Mouse (Mus musculus) liver, embryonic 11.5 days (tissue): ENCODE data around the gene Nmb. TPM values are rescaled to one million over a fixed set of nuclear protein-coding genes. Genes with fewer than 3 reads are reported as not detected.
A peak's percentile ranks its signal among the peaks of the same experiment; 100 is the strongest.

Source experiments
- ATAC-seq: fragments of 200-750 bp; cut with Nextera tagmentation; replicated peaks from 2 replicates; pipeline ENCODE4 v1.8.0; 2017; ENCODE audit warnings: moderate number of reproducible peaks, mild to moderate bottlenecking, moderate TSS enrichment, moderate library complexity; ENCODE audit not compliant: low FRiP score
- DNase-seq: peaks from one replicate; pipeline ENCODE4 v3.0.0-alpha.2; 2017; ENCODE audit warnings: low spot score
- H3K27ac ChIP-seq: fragments of 300-500 bp; sonication (generic); 2 replicates; pipeline ENCODE4 v1.5.1; 2014; ENCODE audit warnings: mild to moderate bottlenecking, low read depth, low read length, control low read depth
- H3K27me3 ChIP-seq: fragments of 300-500 bp; sonication (generic); replicated peaks from 2 replicates; pipeline ENCODE4 v1.6.1; 2014; ENCODE audit warnings: low read length, mixed read lengths; ENCODE audit not compliant: control insufficient read depth, insufficient read depth
- H3K36me3 ChIP-seq: fragments of 300-500 bp; sonication (generic); 2 replicates; pipeline ENCODE4 v1.6.1; 2014; ENCODE audit warnings: mild to moderate bottlenecking, low read length, moderate library complexity, mixed read lengths; ENCODE audit not compliant: control insufficient read depth, insufficient read depth
- H3K4me1 ChIP-seq: fragments of 300-500 bp; sonication (generic); replicated peaks from 2 replicates; pipeline ENCODE4 v1.6.1; 2014; ENCODE audit warnings: low read length, mixed read lengths; ENCODE audit not compliant: control insufficient read depth, insufficient read depth
- H3K4me2 ChIP-seq: fragments of 300-500 bp; sonication (generic); 2 replicates; pipeline ENCODE4 v1.6.1; 2014; ENCODE audit warnings: mild to moderate bottlenecking, control low read depth, moderate library complexity
- H3K4me3 ChIP-seq: fragments of 300-500 bp; sonication (generic); 2 replicates; pipeline ENCODE4 v1.5.1; 2014; ENCODE audit warnings: low read depth, low read length, control low read depth
- H3K9ac ChIP-seq: fragments of 300-500 bp; sonication (generic); 2 replicates; pipeline ENCODE4 v1.6.1; 2014; ENCODE audit warnings: low read depth, low read length, control low read depth
- H3K9me3 ChIP-seq: fragments of 300-500 bp; sonication (generic); 2 replicates; pipeline ENCODE4 v1.6.1; 2016; ENCODE audit warnings: low read length, inconsistent platforms, mixed read lengths; ENCODE audit not compliant: control insufficient read depth
- WGBS: fragments of 180-500 bp; shearing (Covaris S2); extraction: QIAGEN DNeasy Blood & Tissue Kit; methylation state at CpG from one replicate; pipeline ENCODE4 v1.1.7; 2014; 5-methylcytosine and 5-hydroxymethylcytosine counted together
- polyA plus RNA-seq: library from polyadenylated mRNA; unstranded; fragments of >200 nt; fragmentation: Nextera tagmentation; extraction: Ambion mirVana; gene quantifications from 2 replicates; pipeline ENCODE4 v1.2.1, GENCODE M21; 2014

Nmb gene
- polyA plus RNA-seq, 1 experiment from 2014 or later: 3.4 TPM

- peak overlapping the region; percentile 91 for H3K4me2 ChIP-seq
- H3K4me3 ChIP-seq: no peak overlapping the region
- 81% methylated on average over 11 of the region's 11 CpGs for WGBS
Measured at GRCm38 (mm10) chr7:80903625-80904422, 1.1 kb downstream of the Nmb start.

DNA sequence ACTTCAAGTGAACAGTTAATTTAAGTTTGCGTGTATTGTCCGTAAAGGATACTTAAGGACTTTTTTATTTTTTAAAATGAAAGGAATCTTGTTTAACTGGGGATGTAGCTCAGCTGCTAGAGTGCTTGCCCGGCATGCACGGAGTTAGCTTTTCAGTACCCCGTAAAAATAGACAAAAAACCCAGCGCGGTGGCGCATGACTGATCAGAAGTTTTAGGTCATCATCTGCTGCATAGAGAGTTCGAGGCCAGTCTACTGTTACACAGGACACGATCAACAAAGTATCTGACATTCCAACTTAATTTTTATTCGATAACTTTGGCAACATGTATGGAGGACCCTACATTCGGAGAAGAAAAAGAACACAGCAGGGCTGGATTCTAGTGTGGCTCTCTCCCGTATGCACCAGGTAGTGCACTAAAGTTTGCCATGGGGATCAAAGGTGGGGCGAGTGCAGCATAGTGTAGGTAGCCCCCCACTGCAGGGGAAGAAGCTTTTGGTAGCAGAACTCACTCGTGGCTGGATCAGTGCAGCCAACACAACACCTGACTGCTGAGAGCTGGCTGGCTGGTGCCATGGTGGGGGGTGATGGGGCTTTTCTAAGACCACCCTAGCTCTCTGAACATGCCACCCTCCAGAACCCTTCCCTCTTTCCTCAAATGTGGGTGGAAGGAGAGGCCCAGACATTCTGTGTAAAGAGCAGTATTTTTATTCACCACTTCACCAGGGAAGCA lies 3.2 kb downstream of the Nmb start:
- 34% methylated on average over 15 of the region's 15 CpGs for WGBS
- Histone ChIP-seq H3K4me1 (peaks cover 11% of the 10 kb centered on the region), H3K27me3 (no peaks in the 10 kb centered on the region), H3K9ac (peak overlapping the region; percentile 66), H3K9me3 (no peaks in the 10 kb centered on the region), H3K4me2 (peak overlapping the region; percentile 85), H3K36me3 (peaks cover 6% of the 10 kb centered on the region; the same call in 1 of the 2 replicates), H3K4me3 (peak overlapping the region; percentile 67), H3K27ac (peak overlapping the region; percentile 20; the same call in 1 of the 2 replicates)
- DNase-seq (no peak), ATAC-seq (no peak; the same call in 1 of the 2 replicates)

More at GRCm38 (mm10) chr7:80903625-80904422, 1.1 kb downstream of the Nmb start:
- 0 out of 2 replicates have a peak, but pooled peaks cover 2% of the 10 kb centered on the region for H3K36me3 ChIP-seq
- no peaks in the 10 kb centered on the region for H3K27me3 ChIP-seq
- H3K9me3 ChIP-seq: no peaks in the 10 kb centered on the region
- no peak for ATAC-seq
- no peak for DNase-seq
- H3K4me1 ChIP-seq: peaks cover 11% of the 10 kb centered on the region
- H3K27ac ChIP-seq: no peak overlapping the region
- H3K9ac ChIP-seq: no peak overlapping the region; the same call in 1 of the 2 replicates

DNA sequence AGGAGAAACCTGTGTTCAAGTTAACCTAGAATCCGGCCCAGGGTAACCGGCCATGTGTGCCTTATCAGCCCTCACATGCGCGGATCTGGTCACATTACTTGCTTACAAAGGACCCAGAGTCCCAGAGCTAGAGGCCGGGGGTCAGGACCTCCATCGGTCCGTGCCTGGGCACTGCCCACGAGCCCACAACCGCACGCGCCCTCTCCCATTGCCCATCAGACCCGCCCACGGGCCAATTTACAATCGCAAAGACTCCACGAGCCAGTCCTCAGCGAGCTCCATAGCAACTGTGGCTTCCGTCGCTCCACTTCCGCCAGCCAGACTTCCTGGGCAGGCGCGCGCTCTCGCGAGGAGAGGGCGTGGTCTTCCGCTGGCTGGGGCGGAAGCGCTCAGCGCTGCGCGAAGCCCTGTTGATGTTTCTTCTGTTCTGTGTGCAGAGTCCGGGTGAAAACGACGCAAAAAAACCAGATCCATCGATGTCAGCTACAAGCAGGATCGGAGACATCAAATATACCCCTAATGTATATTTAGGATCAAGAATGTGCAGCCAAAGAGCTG lies 3.9 kb downstream of the Nmb start, which contains the start of gene Wdr73:
Wdr73 (minus strand) TSS at position 326 of the 558 bp plus-strand sequence.
- Histone ChIP-seq H3K9ac (peak within 1 kb of the TSS; percentile 74), H3K27ac (peak within 1 kb of the TSS; percentile 26), H3K4me1 (peaks cover 11% of the 10 kb centered on the region), H3K36me3 (peaks cover 6% of the 10 kb centered on the region; the same call in 1 of the 2 replicates), H3K4me3 (peak within 1 kb of the TSS; percentile 67), H3K9me3 (no peaks in the 10 kb centered on the region), H3K27me3 (no peaks in the 10 kb centered on the region), H3K4me2 (peak within 1 kb of the TSS; percentile 85)
- under 1% methylated on average over 36 of the region's 36 CpGs for WGBS
- DNase-seq (peak; percentile 92), ATAC-seq (peak; percentile 94)

GRCm38 (mm10) chr7:80897721-80898120 lies 7.2 kb downstream of the Nmb start:
- peaks cover 20% of the 10 kb centered on the region for H3K36me3 ChIP-seq

GRCm38 (mm10) chr7:80897134-80897533 lies 7.7 kb downstream of the Nmb start:
- H3K36me3 ChIP-seq: peaks cover 24% of the 10 kb centered on the region
- 77% methylated on average over 7 of the region's 7 CpGs for WGBS
- DNase-seq (no peak), ATAC-seq (no peak)
- H3K4me3 ChIP-seq: no peak overlapping the region
- no peak overlapping the region for H3K4me2 ChIP-seq
- peaks cover 10% of the 10 kb centered on the region; the same call in 1 of the 2 replicates for H3K4me1 ChIP-seq
- no peaks in the 10 kb centered on the region for H3K9me3 ChIP-seq
- no peak overlapping the region for H3K9ac ChIP-seq
- no peaks in the 10 kb centered on the region for H3K27me3 ChIP-seq
- no peak overlapping the region for H3K27ac ChIP-seq

More at GRCm38 (mm10) chr7:80897721-80898120, 7.2 kb downstream of the Nmb start:
- Histone ChIP-seq H3K27me3 (no peaks in the 10 kb centered on the region), H3K4me2 (no peak overlapping the region), H3K27ac (no peak overlapping the region), H3K9ac (no peak overlapping the region), H3K4me3 (no peak overlapping the region), H3K4me1 (peaks cover 11% of the 10 kb centered on the region; the same call in 1 of the 2 replicates), H3K9me3 (no peaks in the 10 kb centered on the region)
- WGBS: 87% methylated on average over 4 of the region's 4 CpGs
- DNase-seq (no peak), ATAC-seq (no peak)

DNA sequence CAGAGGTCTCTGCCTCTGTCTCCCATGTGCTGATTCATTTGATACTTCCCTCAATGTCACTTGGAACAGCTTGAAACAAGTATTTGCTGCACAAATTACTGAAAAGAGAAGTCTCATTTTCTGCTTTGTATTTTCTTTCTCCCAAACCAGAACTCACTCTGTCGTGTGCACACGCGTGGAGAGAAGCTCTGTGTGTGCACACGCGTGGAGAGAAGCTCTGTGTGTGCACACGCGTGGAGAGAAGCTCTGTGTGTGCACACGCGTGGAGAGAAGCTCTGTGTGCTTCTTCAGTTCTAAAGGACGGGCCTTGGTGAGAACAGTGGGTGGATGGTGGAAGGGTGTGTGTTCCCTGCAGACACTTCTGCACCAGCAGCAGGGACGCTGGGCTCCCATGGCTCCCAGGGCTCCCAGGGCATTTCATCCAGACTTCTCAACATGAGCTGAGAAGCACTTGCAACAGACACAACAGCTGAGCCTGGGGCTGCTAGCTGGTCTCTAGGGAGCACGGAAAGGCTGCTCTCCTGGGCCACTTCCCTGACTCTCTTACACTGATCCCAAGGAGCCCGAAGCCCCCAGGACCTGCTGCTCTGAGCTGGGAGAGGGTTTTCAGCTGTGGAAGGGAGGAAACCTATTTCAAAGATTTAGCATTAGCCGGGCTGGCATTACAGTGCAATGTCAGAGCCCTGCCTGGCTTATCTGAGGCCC lies 9.9 kb downstream of the Nmb start:
- no peaks in the 10 kb centered on the region for H3K27me3 ChIP-seq
- H3K4me3 ChIP-seq: no peak overlapping the region
- H3K36me3 ChIP-seq: peaks cover 37% of the 10 kb centered on the region
- H3K9me3 ChIP-seq: no peaks in the 10 kb centered on the region
- no peak for DNase-seq
- no peak for ATAC-seq
- no peak overlapping the region for H3K9ac ChIP-seq
- peaks cover 3% of the 10 kb centered on the region; the same call in 1 of the 2 replicates for H3K4me1 ChIP-seq
- H3K4me2 ChIP-seq: no peak overlapping the region
- no peak overlapping the region for H3K27ac ChIP-seq
- WGBS: 92% methylated on average over 14 of the region's 14 CpGs

- Histone ChIP-seq H3K4me3 (no peak overlapping the region), H3K27me3 (no peaks in the 10 kb centered on the region), H3K9me3 (no peaks in the 10 kb centered on the region), H3K4me2 (no peak overlapping the region), H3K27ac (no peak overlapping the region), H3K9ac (no peak overlapping the region), H3K4me1 (peaks cover 6% of the 10 kb centered on the region; the same call in 1 of the 2 replicates), H3K36me3 (peaks cover 37% of the 10 kb centered on the region)
- ATAC-seq (no peak), DNase-seq (no peak)
- 84% methylated on average over 7 of the region's 7 CpGs for WGBS
Measured at GRCm38 (mm10) chr7:80894196-80894595, 10.7 kb downstream of the Nmb start.

DNA sequence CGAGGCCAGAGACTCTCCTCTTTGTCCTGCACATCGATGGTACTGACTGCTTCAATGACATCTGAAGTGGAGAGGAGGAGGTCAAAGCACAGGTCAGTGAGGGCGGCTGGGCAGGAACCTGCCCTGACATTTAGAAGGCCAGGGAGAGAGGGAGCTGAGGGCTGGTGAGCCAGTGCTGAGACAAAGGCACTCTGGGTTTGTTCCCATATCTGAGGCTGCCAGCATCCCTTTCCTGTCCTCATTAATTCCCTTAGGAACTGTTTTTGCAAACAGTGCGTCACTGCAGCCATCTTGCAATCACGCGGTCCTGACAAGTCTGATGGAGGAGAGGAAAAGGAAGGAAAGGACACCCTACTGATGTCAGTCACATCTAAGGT lies 11.1 kb downstream of the Nmb start:
- DNase-seq (no peak), ATAC-seq (no peak)
- no peak overlapping the region for H3K4me2 ChIP-seq
- no peaks in the 10 kb centered on the region for H3K9me3 ChIP-seq
- no peaks in the 10 kb centered on the region for H3K27me3 ChIP-seq
- H3K36me3 ChIP-seq: peaks cover 38% of the 10 kb centered on the region
- no peak overlapping the region for H3K4me3 ChIP-seq
- H3K4me1 ChIP-seq: peaks cover 11% of the 10 kb centered on the region; the same call in 1 of the 2 replicates
- 81% methylated on average over 6 of the region's 6 CpGs for WGBS
- no peak overlapping the region for H3K9ac ChIP-seq
- no peak overlapping the region for H3K27ac ChIP-seq
